ENCODE assay signal across 32 mouse cellular contexts in genomic region chr11:58509058-58509457, GRCm38 (mm10). TPM values are rescaled to one million over a fixed set of nuclear protein-coding genes. Genes with fewer than 3 reads are reported as not detected.
"Had no signal": no experiment of that assay in that cellular context is flagged by ENCODE, and none has a peak within 500 bp of the region (broad histone marks: within the 10 kb centered on the region; RNA-seq: fewer than 3 reads in every experiment).

No protein-coding gene starts in this region.

RNA-seq across cellular contexts. Expression of gene Olfr331, which starts 6.7 kb away (rescaled TPM):
- total RNA-seq: gastrocnemius, adult 18-20 months; gastrocnemius, adult 8-10 months; gastrocnemius, postnatal 14 days; gastrocnemius, postnatal 36 days; heart, adult 2 months; heart, postnatal 14 days; heart, postnatal 36 days; layer of hippocampus, adult 2 months; layer of hippocampus, postnatal 10 days; layer of hippocampus, postnatal 25 days; left cerebral cortex, adult 2 months; left cerebral cortex, postnatal 14 days; left cerebral cortex, postnatal 36 days had no signal
- polyA plus RNA-seq: gonadal fat pad, adult 2 months; heart, adult 2 months; heart, embryonic 11.5 days; heart, embryonic 13.5 days; heart, embryonic 15.5 days; heart, postnatal 0 days; hindbrain, embryonic 10.5 days; hindbrain, embryonic 12.5 days; hindbrain, embryonic 14.5 days; hindbrain, embryonic 16.5 days; inflammation-experienced regulatory T-cells, adult 6 months; intestine, embryonic 15.5 days; intestine, postnatal 0 days; kidney, embryonic 14.5 days; kidney, embryonic 16.5 days; limb, embryonic 10.5 days; limb, embryonic 12.5 days; limb, embryonic 14.5 days; liver, embryonic 11.5 days; liver, embryonic 13.5 days had no signal

RNA-seq across cellular contexts. Expression of gene Olfr332, which starts 16.7 kb away (rescaled TPM):
- total RNA-seq: gastrocnemius, adult 18-20 months; gastrocnemius, adult 8-10 months; gastrocnemius, postnatal 14 days; gastrocnemius, postnatal 36 days; heart, adult 2 months; heart, postnatal 14 days; heart, postnatal 36 days; layer of hippocampus, adult 2 months; layer of hippocampus, postnatal 10 days; layer of hippocampus, postnatal 25 days; left cerebral cortex, adult 2 months; left cerebral cortex, postnatal 14 days; left cerebral cortex, postnatal 36 days had no signal
- polyA plus RNA-seq: heart, adult 2 months; heart, embryonic 11.5 days; heart, embryonic 13.5 days; heart, embryonic 15.5 days; heart, postnatal 0 days; hindbrain, embryonic 10.5 days; hindbrain, embryonic 12.5 days; hindbrain, embryonic 14.5 days; hindbrain, embryonic 16.5 days; intestine, embryonic 15.5 days; intestine, postnatal 0 days; kidney, embryonic 14.5 days; kidney, embryonic 16.5 days; limb, embryonic 10.5 days; limb, embryonic 12.5 days; limb, embryonic 14.5 days; liver, embryonic 11.5 days; liver, embryonic 13.5 days had no signal

RNA-seq across cellular contexts. Expression of gene Olfr330, which starts 25.6 kb away (rescaled TPM):
- total RNA-seq: gastrocnemius, adult 18-20 months; gastrocnemius, adult 8-10 months; gastrocnemius, postnatal 14 days; gastrocnemius, postnatal 36 days; heart, adult 2 months; heart, postnatal 14 days; heart, postnatal 36 days; layer of hippocampus, adult 2 months; layer of hippocampus, postnatal 10 days; layer of hippocampus, postnatal 25 days; left cerebral cortex, adult 2 months; left cerebral cortex, postnatal 14 days; left cerebral cortex, postnatal 36 days had no signal
- polyA plus RNA-seq: gonadal fat pad, adult 2 months; heart, adult 2 months; heart, embryonic 11.5 days; heart, embryonic 13.5 days; heart, embryonic 15.5 days; heart, postnatal 0 days; hindbrain, embryonic 10.5 days; hindbrain, embryonic 12.5 days; hindbrain, embryonic 14.5 days; hindbrain, embryonic 16.5 days; inflammation-experienced regulatory T-cells, adult 6 months; intestine, embryonic 15.5 days; intestine, postnatal 0 days; kidney, embryonic 14.5 days; kidney, embryonic 16.5 days; limb, embryonic 10.5 days; limb, embryonic 12.5 days; limb, embryonic 14.5 days; liver, embryonic 11.5 days; liver, embryonic 13.5 days had no signal

RNA-seq across cellular contexts. Expression of gene Olfr329-ps, which starts 37.2 kb away (rescaled TPM):
- total RNA-seq: gastrocnemius, adult 18-20 months; gastrocnemius, adult 8-10 months; gastrocnemius, postnatal 14 days; gastrocnemius, postnatal 36 days; heart, adult 2 months; heart, postnatal 14 days; heart, postnatal 36 days; layer of hippocampus, adult 2 months; layer of hippocampus, postnatal 10 days; layer of hippocampus, postnatal 25 days; left cerebral cortex, adult 2 months; left cerebral cortex, postnatal 14 days; left cerebral cortex, postnatal 36 days had no signal
- polyA plus RNA-seq: gonadal fat pad, adult 2 months; heart, embryonic 11.5 days; heart, embryonic 13.5 days; heart, embryonic 15.5 days; heart, postnatal 0 days; hindbrain, embryonic 10.5 days; hindbrain, embryonic 12.5 days; hindbrain, embryonic 16.5 days; inflammation-experienced regulatory T-cells, adult 6 months; intestine, embryonic 15.5 days; intestine, postnatal 0 days; kidney, embryonic 14.5 days; kidney, embryonic 16.5 days; limb, embryonic 10.5 days; limb, embryonic 12.5 days; limb, embryonic 14.5 days; liver, embryonic 11.5 days; liver, embryonic 13.5 days had no signal

RNA-seq across cellular contexts. Expression of gene Olfr328, which starts 46.4 kb away (rescaled TPM):
- total RNA-seq: gastrocnemius, adult 18-20 months; gastrocnemius, adult 8-10 months; gastrocnemius, postnatal 36 days; heart, adult 2 months; heart, postnatal 36 days had no signal
- polyA plus RNA-seq: gonadal fat pad, adult 2 months; heart, adult 2 months; heart, embryonic 15.5 days; heart, postnatal 0 days; hindbrain, embryonic 10.5 days; hindbrain, embryonic 12.5 days; hindbrain, embryonic 16.5 days; inflammation-experienced regulatory T-cells, adult 6 months; intestine, embryonic 15.5 days; intestine, postnatal 0 days; kidney, embryonic 16.5 days; liver, embryonic 13.5 days had no signal
